7 mouse cellular contexts compared by ENCODE assay signal in the genomic region with DNA sequence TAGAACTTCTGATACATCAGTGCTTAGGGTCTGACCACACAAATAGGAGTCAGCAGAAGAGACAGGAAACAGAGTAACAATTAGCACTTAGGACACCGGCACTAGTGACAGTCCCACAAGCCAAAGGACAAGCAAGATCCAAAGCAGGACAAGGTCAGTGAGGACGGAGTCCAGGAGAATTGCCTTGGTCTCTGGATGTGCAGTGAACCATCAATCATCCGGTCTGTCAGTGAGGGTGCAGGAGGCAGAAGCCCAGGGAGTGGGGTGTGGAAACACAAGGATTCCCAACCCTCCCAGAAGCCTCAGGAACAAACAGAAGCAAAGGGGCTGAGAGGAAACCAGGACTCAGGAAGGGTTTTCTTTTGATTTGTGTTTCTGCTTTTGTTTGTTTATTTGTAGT.
"Had no signal": no experiment of that assay in that cellular context is flagged by ENCODE, and none has a peak within 500 bp of the region (broad histone marks: within the 10 kb centered on the region; RNA-seq: fewer than 3 reads in every experiment).

No protein-coding gene starts in this region.

- DNase-seq: lung, adult 2 months; lung, postnatal 14 days; lung, postnatal 36 days; right cerebral cortex, postnatal 14 days; thymus, adult 2 months; thymus, postnatal 25 days; thymus, postnatal 4 days had no signal
